Mouse (Mus musculus) bone marrow macrophage, adult 2 months (primary cell): Measurements from ENCODE around the gene Ppp1r9a. TPM values are rescaled to one million over a fixed set of nuclear protein-coding genes. Genes with fewer than 3 reads are reported as not detected.

Source experiments
- H3K27ac ChIP-seq: 2 replicates; pipeline ENCODE4 v1.5.1; 2012; ENCODE audit warnings: low read depth, low read length; ENCODE audit not compliant: insufficient read depth
- H3K4me1 ChIP-seq: 2 replicates; pipeline ENCODE4 v1.6.1; 2012; ENCODE audit warnings: low read length; ENCODE audit not compliant: control insufficient read depth, insufficient read depth
- H3K4me3 ChIP-seq: 2 replicates; pipeline ENCODE4 v1.5.1; 2012; ENCODE audit warnings: mild to moderate bottlenecking, low read length, moderate library complexity; ENCODE audit not compliant: insufficient read depth
- CTCF ChIP-seq: IDR thresholded peaks from 2 replicates; pipeline ENCODE4 v1.5.1; 2012; ENCODE audit warnings: low read depth, mild to moderate bottlenecking, low read length, moderate library complexity
- POLR2A ChIP-seq: IDR thresholded peaks from 2 replicates; pipeline ENCODE4 v1.6.1; 2012; ENCODE audit warnings: mild to moderate bottlenecking, low read depth, low read length, borderline replicate concordance
- polyA plus RNA-seq: library from polyadenylated mRNA; stranded (reverse); fragments of >200 nt; gene quantifications from 2 replicates; pipeline ENCODE4 v1.2.4, GENCODE M21; 2012; ENCODE audit not compliant: missing spikeins, insufficient read depth, insufficient read length

Gene Ppp1r9a
- polyA plus RNA-seq, 1 experiment = 2.0 TPM

DNA sequence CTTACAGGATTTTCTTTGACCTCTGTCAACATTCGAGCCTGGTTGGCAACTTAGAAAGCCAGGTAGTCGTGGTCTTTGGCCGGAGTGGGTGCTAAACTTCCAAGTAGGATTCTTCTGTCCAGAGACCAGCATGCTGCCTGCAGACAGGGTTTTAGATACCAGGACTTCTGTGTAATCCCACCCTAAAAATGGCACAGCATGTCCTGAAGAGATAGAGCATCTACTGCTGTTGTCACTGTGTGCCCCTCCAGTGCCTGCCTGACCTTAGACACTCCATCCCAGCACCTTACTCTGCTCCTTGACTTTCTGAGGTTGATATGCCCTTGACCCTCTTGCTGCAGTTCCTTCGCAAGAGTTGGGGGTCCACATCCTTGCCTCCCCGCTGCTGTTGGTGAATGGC, 127.2 kb downstream of the Ppp1r9a start:
- Histone ChIP-seq H3K27ac (no peak overlapping the region), H3K4me1 (no peaks in the 10 kb centered on the region), H3K4me3 (no peak overlapping the region)
- TF ChIP-seq POLR2A (no peak), CTCF (no peak)

DNA sequence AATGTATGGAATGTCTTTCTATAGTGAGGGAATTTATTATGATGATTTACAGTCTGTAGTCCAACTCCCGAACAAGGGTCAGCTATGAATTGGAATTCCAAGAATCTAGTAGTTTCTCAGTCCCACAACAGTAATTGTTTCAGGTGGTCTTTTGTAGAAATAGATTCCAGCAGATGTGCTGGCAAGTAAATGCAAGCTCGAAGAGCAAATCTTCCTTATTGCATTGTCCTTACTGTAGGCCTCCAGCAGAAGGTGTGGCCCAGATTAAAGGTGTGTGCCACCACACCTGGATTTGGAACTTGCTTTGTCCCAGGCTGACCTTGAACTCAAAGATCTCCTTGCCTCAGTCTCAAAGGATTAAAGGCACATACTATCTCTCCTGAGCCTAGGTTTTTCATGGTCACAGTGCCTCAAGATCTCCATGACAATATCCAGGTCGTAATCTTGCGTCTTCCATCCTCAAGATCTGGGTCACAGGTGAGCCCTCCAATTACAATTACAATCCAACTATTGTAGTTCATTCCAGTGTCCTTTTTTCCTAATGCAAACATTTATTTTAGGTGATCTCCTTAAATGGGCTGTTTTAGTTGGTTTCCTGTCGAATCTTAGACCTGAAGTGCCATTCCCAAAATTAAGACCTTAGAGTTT, 130.4 kb downstream of the Ppp1r9a start:
- Histone ChIP-seq H3K27ac (no peak overlapping the region), H3K4me1 (peaks cover 8% of the 10 kb centered on the region), H3K4me3 (no peak overlapping the region)
- TF ChIP-seq CTCF (no peak), POLR2A (no peak)

DNA sequence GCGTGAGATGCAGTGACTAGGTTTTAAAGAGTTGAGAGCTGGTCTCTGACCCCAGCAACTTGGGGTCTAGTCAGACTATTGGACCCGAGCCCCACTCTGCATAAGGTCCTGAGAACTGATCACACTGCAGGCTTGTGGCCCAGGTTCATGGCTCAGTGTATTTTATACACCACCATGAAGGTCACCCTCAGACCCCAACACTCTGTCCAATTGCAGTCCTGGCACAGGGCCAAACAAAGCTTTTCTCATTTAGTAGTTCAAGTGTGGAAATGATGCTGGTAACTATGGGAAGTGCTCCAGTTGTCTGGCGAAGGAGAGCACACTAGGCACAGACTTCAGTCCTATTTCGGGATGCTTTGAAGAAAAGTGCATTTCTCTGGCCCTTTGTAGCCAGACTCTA, 134.5 kb downstream of the Ppp1r9a start:
- peaks cover 11% of the 10 kb centered on the region for H3K4me1 ChIP-seq

DNA sequence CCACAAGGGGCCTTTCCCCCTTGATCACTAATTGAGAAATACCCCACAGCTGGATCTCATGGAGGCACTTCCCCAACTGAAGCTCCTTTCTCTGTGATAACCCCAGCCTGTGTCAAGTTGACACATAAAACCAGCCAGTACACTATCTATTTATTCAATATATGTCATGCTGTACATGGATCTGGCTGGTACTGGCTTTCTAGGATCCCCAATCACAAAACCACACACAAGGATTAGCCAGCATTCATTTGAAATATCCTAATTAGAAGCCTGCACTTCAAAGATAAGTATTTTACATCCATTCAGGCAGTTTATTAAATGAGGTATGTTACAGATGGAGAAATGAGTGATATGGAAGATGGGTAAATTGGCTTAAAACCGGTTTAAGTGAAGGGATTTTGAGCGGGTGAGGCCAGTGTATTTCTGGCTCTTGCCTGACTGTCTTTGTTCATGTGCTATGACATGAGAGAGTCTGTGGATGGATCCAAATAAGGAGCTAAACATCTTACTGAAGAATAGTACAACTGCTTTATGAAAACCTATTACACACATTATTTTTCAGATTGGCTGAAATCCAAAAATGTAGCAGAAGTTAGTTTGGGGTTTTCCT, 135.5 kb downstream of the Ppp1r9a start:
- H3K27ac ChIP-seq = no peak overlapping the region
- H3K4me1 ChIP-seq = peaks cover 11% of the 10 kb centered on the region
- no peak for TF ChIP-seq POLR2A
- TF ChIP-seq CTCF = no peak
- H3K4me3 ChIP-seq = no peak overlapping the region

More for the DNA sequence above, 134.5 kb downstream of the Ppp1r9a start:
- no peak for TF ChIP-seq POLR2A
- TF ChIP-seq CTCF = no peak
- Histone ChIP-seq H3K27ac (no peak overlapping the region), H3K4me3 (no peak overlapping the region)

DNA sequence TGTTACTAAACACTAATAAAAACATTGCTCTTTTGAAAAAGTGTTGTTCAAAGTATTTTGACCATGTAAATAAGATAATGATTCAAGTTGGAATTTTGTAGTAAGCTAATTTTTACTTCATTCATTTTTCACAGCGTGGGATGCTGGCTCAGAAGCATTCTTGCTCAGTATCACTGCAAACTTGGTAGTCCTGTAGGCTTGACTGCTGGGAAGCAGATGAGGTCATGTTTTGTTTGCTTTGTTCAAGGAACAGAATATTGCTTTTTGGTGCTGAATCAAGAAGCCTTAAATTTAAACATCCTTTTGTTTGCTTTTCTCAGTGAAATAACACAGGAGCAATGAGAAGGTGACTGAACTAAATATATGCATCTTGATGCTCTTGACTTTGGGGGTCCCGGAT, 136.6 kb downstream of the Ppp1r9a start:
- Histone ChIP-seq H3K4me3 (no peak overlapping the region), H3K27ac (no peak overlapping the region), H3K4me1 (peaks cover 11% of the 10 kb centered on the region)
- TF ChIP-seq CTCF = no peak

DNA sequence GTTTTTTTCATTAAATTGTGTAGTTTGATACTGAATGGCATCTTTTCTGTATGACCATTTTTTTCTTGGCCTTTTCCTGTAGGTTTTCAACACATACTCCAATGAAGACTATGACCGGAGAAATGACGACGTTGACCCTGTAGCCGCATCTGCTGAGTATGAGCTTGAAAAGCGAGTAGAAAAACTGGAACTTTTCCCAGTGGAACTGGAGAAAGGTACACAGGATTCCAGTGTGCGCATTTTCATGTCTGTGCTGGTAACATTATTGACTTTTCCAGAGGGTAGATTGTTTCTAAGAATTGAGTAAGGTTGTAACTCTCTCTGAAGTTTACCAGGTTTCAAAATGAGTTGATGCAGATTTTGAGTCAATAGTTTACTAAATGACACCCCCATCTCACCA, 143.1 kb downstream of the Ppp1r9a start:
- Histone ChIP-seq H3K4me1 (peaks cover 19% of the 10 kb centered on the region), H3K4me3 (no peak overlapping the region), H3K27ac (no peak overlapping the region)
- TF ChIP-seq POLR2A (no peak), CTCF (no peak)

DNA sequence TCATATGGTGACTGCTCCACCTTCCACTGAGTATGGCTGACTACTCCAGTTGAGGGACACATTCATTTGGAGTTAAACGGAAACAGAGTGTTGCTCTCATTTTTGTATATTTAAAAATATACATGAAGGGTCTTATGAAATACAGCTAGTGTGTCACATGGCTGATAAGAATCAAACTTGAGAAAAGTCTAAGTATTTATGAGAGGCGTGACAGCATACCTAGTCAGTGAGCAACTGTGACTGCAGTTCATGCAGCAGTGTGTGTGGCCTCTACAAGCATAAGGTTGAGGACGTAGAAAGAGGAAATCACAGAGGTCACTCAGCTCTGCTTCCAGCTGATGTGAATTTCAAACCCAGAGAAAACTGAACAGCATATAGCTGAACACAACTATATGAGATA, 145.3 kb downstream of the Ppp1r9a start:
- H3K27ac ChIP-seq = no peak overlapping the region
- TF ChIP-seq CTCF (no peak), POLR2A (no peak)
- no peak overlapping the region for H3K4me3 ChIP-seq
- H3K4me1 ChIP-seq = peaks cover 22% of the 10 kb centered on the region

DNA sequence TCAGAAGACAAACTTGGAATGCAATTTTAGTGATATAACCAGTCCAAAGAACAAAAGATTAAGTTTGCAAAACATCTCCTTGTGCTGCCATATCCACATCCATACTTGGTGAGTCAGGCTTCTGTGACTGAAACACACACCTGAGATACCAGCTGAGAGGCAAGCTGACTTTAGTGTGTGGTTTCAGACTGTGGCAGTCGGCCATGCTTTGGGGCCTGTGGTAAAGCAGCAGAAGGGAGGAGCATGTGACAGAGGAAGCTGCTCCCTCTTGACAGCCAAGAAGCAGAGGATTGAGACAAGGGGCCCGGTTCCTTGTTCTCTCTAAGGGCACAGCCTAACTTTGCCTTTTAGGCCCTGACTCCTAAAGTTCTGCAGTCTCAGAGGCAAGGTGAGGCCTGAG, 149.6 kb downstream of the Ppp1r9a start:
- H3K27ac ChIP-seq = 0 out of 2 replicates have a peak overlapping the region, but pooled peaks have one; percentile 31
- TF ChIP-seq CTCF (no peak), POLR2A (no peak)
- no peak overlapping the region for H3K4me3 ChIP-seq
- H3K4me1 ChIP-seq = peaks cover 16% of the 10 kb centered on the region

DNA sequence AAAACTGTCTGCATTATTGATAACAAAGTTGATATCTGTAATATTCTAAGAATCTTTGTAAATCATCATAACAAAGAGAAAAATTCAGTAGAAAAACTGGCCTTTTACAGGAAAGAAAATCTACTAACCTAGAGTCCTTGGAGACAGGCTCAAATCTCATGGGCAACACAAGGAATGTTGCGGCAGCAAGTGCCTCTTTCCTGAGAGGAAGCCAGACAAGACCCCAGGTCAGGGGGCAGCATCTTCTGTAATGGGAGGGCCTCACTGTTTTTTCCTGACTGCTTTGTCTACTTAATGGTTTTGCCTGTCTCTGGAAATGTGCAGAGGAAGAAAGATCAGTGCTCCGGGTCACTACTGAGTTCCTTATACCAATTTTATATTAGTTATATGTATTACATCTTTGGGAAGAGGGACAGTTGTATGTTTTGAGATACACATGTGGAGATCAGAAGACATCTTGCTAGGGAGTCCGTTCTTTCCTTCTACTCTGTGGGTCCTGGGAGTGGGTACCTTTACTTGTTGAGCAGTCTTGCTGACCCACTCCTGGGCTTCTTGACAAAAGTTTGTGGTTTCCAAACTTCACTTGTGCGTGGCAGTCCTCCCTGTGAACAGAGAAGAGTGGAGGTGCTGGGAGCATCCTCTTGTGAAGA, 151.9 kb downstream of the Ppp1r9a start:
- TF ChIP-seq POLR2A = no peak
- TF ChIP-seq CTCF = no peak
- Histone ChIP-seq H3K27ac (no peak overlapping the region), H3K4me3 (no peak overlapping the region), H3K4me1 (peaks cover 13% of the 10 kb centered on the region)

DNA sequence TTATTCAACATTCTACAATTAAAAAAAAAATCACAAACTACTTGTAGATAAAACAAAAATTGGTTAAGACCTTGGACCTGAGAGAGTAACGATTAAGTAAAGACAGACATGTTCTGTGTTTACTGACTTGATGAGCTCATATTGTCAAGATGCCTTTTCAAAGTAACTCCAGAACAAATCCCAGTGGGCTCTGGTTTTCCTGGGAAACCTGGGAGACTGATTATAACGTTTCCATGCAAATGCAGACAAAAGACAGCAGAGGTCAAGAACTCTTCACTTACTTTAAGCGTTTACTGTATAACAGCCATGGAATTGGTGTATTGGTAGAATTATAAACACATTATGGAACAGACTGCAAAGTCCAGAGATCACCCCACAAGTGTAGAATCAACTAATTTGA, 172.0 kb downstream of the Ppp1r9a start:
- TF ChIP-seq CTCF = no peak
- TF ChIP-seq POLR2A = no peak
- Histone ChIP-seq H3K4me1 (no peaks in the 10 kb centered on the region), H3K4me3 (no peak overlapping the region), H3K27ac (no peak overlapping the region)
